In the genomic region with DNA sequence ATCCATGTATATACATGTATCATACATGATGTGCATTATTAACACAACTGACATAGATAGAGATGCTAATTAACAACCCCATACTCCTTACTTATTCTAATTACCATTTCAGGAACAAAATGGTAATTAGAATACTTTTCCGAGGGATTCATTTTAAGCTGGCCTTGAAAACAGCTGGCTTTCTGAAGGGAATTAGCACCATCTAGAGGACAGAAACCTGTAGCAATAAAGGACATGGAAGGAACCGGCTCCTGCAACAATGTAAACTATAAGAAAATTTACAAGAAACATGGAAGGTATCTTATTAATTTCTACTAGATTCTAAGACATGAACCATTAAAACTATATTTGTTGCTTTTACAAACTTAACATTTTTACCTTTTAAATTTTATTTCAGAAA, we compare ENCODE assay signal across 9 mouse cellular contexts. TPM values are rescaled to one million over a fixed set of nuclear protein-coding genes. Genes with fewer than 3 reads are reported as not detected.
DNase-seq lines count a peak whose midpoint lies in the region; ATAC-seq and TF ChIP-seq lines count a peak whose summit lies in the region.
"Had no signal": no experiment of that assay in that cellular context is flagged by ENCODE, and none has a peak within 500 bp of the region (broad histone marks: within the 10 kb centered on the region; RNA-seq: fewer than 3 reads in every experiment).

No protein-coding gene starts in this region.

- no peak for ATAC-seq in cerebellum, adult (ENCODE audit: insufficient number of reproducible peaks, low FRiP score, low TSS enrichment)

- H3K36me3 ChIP-seq in MEL (ENCODE audit: control insufficient read depth in 1 of 2, insufficient read depth in 2 of 2, low read length in 2 of 2), result no peaks in the 10 kb centered on the region

- peaks cover 0 to 5% of the 10 kb centered on the region in 2 experiments; a peak in 2 of 4 replicates for H3K27me3 ChIP-seq in MEL (ENCODE audit: control insufficient read depth in 1 of 2, insufficient read depth in 2 of 2, low read length in 2 of 2)
- H3K27me3 ChIP-seq: megakaryocyte, embryonic 14.5 days had no signal

- no peak for TF ChIP-seq EP300 in MEL (IDR thresholded peaks at IDR 0.05; ENCODE audit: low read depth in 1 of 2, low read length in 2 of 2)

- TF ChIP-seq RAD21 in MEL (IDR thresholded peaks at IDR 0.05; ENCODE audit: low read depth, low read length), result peak; percentile 92

- H3K79me2 ChIP-seq in MEL (ENCODE audit: control insufficient read depth, insufficient read depth, low read length, poor library complexity), result no peaks in the 10 kb centered on the region

- H3K9ac ChIP-seq in MEL (ENCODE audit: control insufficient read depth, low read depth, low read length, poor library complexity, severe bottlenecking), result no peak overlapping the region

- H3K4me1 ChIP-seq in MEL (ENCODE audit: control insufficient read depth in 1 of 2, insufficient read depth in 2 of 2, low read length in 2 of 2), result no peaks in the 10 kb centered on the region

- H3K4me3 ChIP-seq in MEL (ENCODE audit: control insufficient read depth in 1 of 2, insufficient read depth in 1 of 2, low read depth in 2 of 2, low read length in 2 of 2), result no peak overlapping the region
- H3K4me3 ChIP-seq: megakaryocyte, embryonic 14.5 days had no signal

- no peak overlapping the region for H3K27ac ChIP-seq in MEL (ENCODE audit: control insufficient read depth, low read depth, low read length)

- TF ChIP-seq CTCF in MEL (IDR thresholded peaks at IDR 0.05 in 2 of 3, conservative IDR thresholded peaks at IDR 0.05 in 1 of 3; ENCODE audit: control insufficient read depth in 1 of 3, insufficient read depth in 1 of 3, low read depth in 2 of 3, low read length in 3 of 3, poor library complexity in 1 of 3, severe bottlenecking in 1 of 3), result peak in 2 of 3 experiments; percentile 38 to 83; a peak in 4 of 6 replicates

- H3K9me3 ChIP-seq in MEL (replicated peaks; ENCODE audit: insufficient read depth, low read length), result no peaks in the 10 kb centered on the region
- H3K9me3 ChIP-seq: megakaryocyte, embryonic 14.5 days had no signal

- 3% methylated on average over 2 of the region's 2 CpGs for WGBS in large intestine, adult 2 months

- DNase-seq in cerebellum, postnatal 10 days, result peak; percentile 46 to 72
- DNase-seq in layer of hippocampus, adult 9-10 months (ENCODE audit: low spot score), result peak; percentile 36
- DNase-seq in layer of hippocampus, postnatal 36 days, result no peak
- peak; percentile 62 for DNase-seq in MEL (ENCODE audit: low read depth, low spot score)
- DNase-seq in large intestine, adult 2 months (ENCODE audit: low read depth, low spot score), result peak; percentile 51
- DNase-seq in right cerebral cortex, postnatal 14 days, result no peak
- DNase-seq in kidney, adult 11 months, result no peak

- no peak for TF ChIP-seq POLR2A in MEL (IDR thresholded peaks at IDR 0.05; ENCODE audit: control insufficient read depth in 1 of 2, insufficient read depth in 1 of 2, low read depth in 1 of 2, low read length in 2 of 2, poor library complexity in 1 of 2)

TF ChIP-seq in MEL, 35 proteins besides CTCF, POLR2A, EP300 and RAD21:
- TF ChIP-seq ZC3H11A (IDR thresholded peaks at IDR 0.05; ENCODE audit: low read depth, low read length) (peak; percentile 80), ELF1 (IDR thresholded peaks at IDR 0.05; ENCODE audit: low read depth, low read length) (no peak), NRF1 (IDR thresholded peaks at IDR 0.05; ENCODE audit: insufficient read depth, low read depth, low read length, poor library complexity, severe bottlenecking) (no peak), SMC3 (IDR thresholded peaks at IDR 0.05; ENCODE audit: low read depth, low read length) (peak; percentile 81), TBP (IDR thresholded peaks at IDR 0.05; ENCODE audit: low read depth, low read length) (no peak)

RNA-seq across cellular contexts. Expression of gene Aph1b, which starts 7.5 kb away (rescaled TPM):
- 10 to 100 TPM; 28.4 to 34.3 TPM for total RNA-seq in layer of hippocampus, postnatal 36 days (2021)
- 0.04 and 0.13 TPM in 2 replicates for total RNA-seq in MEL (2012; rRNA removed)
- under 1 TPM in 1 of 2 experiments, not detected in 1; 0.93 TPM for polyA plus RNA-seq in MEL (2012; ENCODE audit: insufficient read depth in 1 of 2, insufficient read length in 2 of 2, low read depth in 1 of 2, low replicate concordance in 2 of 2, missing spikeins in 1 of 2)
- polyA plus RNA-seq in large intestine, adult 2 months (2012; rRNA removed), result 1.6 and 2.0 TPM in 2 replicates

RNA-seq across cellular contexts. Expression of gene Gm10647, which starts 9.0 kb away (rescaled TPM):
- total RNA-seq in layer of hippocampus, postnatal 36 days (2021), result 1 to 10 TPM in 1 of 2 experiments, under 1 TPM in 1; 0.22 to 1.5 TPM
- total RNA-seq in MEL (2012; rRNA removed), result not detected in 2 replicates
- not detected for polyA plus RNA-seq in MEL (2012; ENCODE audit: insufficient read depth in 1 of 2, insufficient read length in 2 of 2, low read depth in 1 of 2, low replicate concordance in 2 of 2, missing spikeins in 1 of 2)
- 0.07 and 0.09 TPM in 2 replicates for polyA plus RNA-seq in large intestine, adult 2 months (2012; rRNA removed)

RNA-seq across cellular contexts. Expression of gene Aph1c, which starts 46.7 kb away (rescaled TPM):
- 1 to 10 TPM; 8.3 to 9.5 TPM for total RNA-seq in layer of hippocampus, postnatal 36 days (2021)
- 0.23 and 0.29 TPM in 2 replicates for total RNA-seq in MEL (2012; rRNA removed)
- polyA plus RNA-seq in MEL (2012; ENCODE audit: insufficient read depth in 1 of 2, insufficient read length in 2 of 2, low read depth in 1 of 2, low replicate concordance in 2 of 2, missing spikeins in 1 of 2), result under 1 TPM in 1 of 2 experiments, not detected in 1; 0.39 TPM
- 0.26 and 0.69 TPM in 2 replicates for polyA plus RNA-seq in large intestine, adult 2 months (2012; rRNA removed)

Comparison
In these comparisons a context has a peak if more than half of its experiments do, and no peak if none do; other contexts are left out.
1. DNase-seq: peak in cerebellum, postnatal 10 days (2 of 2), layer of hippocampus, adult 9-10 months (single experiment), MEL (single experiment) and large intestine, adult 2 months (single experiment); none in layer of hippocampus, postnatal 36 days (0 of 2), right cerebral cortex, postnatal 14 days (single experiment) and kidney, adult 11 months (single experiment).
2. RNA of gene Aph1b, which starts 7.5 kb away (total RNA-seq): 28.4 to 34.3 TPM in layer of hippocampus, postnatal 36 days; 0.04 to 0.13 TPM in MEL; every median in the first group is over 10 times any median in the second.